Mouse (Mus musculus) layer of hippocampus, adult 2 months (tissue): ENCODE measurements at regions not wholly inside any gene's neighbourhood (a gene's known extent, or its start where the extent isn't known, plus 50 kb on each side); places are given as distances from the start of the nearest gene placed in this dataset.

Experiments
- DNase-seq, 2 experiments: peaks; one replicate each; pipeline ENCODE4 v3.0.0; 2022; ENCODE audit warnings: low spot score in 2 of 2
- H3K27ac ChIP-seq: fragments of 200-600 bp; 2 replicates; pipeline ENCODE4 v1.8.1; 2022
- H3K4me3 ChIP-seq: fragments of 200-600 bp; 2 replicates; pipeline ENCODE4 v1.8.1; 2022; ENCODE audit warnings: mild to moderate bottlenecking
- CTCF ChIP-seq: fragments of 200-600 bp; conservative IDR thresholded peaks from 2 replicates; pipeline ENCODE4 v1.8.1; 2022; ENCODE audit warnings: antibody characterized with exemption, mild to moderate bottlenecking, moderate library complexity

GRCm38 (mm10) chr13:73405720-73406629, 61.0 kb upstream of the Lpcat1 start:
- TF ChIP-seq CTCF: peak; percentile 76
- Histone ChIP-seq H3K27ac (no peak overlapping the region), H3K4me3 (no peak overlapping the region)
- DNase-seq: peak; percentile 2 to 29

GRCm38 (mm10) chr13:73400921-73401320, 66.1 kb upstream of the Lpcat1 start:
- Histone ChIP-seq H3K27ac (no peak overlapping the region), H3K4me3 (no peak overlapping the region)
- DNase-seq: peak in 1 of 2 experiments; percentile 34
- no peak for TF ChIP-seq CTCF

DNA sequence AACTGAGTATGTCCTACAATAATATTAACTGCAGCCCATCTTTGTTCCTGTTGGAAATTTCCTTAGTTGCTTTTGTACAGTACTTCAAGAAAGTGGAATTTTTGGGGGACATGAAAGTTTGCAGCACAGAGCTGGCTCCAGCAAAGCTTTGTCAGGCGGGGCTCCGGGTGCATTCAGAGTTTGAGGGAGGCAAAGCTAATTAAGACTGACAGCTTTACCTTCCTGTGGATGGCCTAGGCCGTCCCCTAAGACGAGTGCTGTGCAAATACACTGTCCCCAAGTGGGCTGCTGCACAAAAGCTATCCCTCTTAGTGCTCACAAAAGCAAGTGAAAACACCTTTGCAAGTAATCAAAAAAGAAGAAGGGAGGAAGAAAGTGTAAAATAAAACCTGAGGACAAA, 68.7 kb upstream of the Ndufs6 start:
- Histone ChIP-seq H3K4me3 (no peak overlapping the region), H3K27ac (no peak overlapping the region)
- DNase-seq: no peak
- TF ChIP-seq CTCF: no peak

- no peak overlapping the region for H3K4me3 ChIP-seq
- no peak for TF ChIP-seq CTCF
- H3K27ac ChIP-seq: no peak overlapping the region
- DNase-seq: no peak
Observed at GRCm38 (mm10) chr13:73395856-73396255, 67.5 kb upstream of the Ndufs6 start.

- no peak overlapping the region for H3K27ac ChIP-seq
- TF ChIP-seq CTCF: no peak
- no peak for DNase-seq
- H3K4me3 ChIP-seq: no peak overlapping the region
Observed at GRCm38 (mm10) chr13:73389051-73389450, 60.7 kb upstream of the Ndufs6 start.

- peak in 1 of 2 experiments; percentile 24 for DNase-seq
- peak; percentile 81 for TF ChIP-seq CTCF
- H3K4me3 ChIP-seq: no peak overlapping the region
- H3K27ac ChIP-seq: no peak overlapping the region
Observed at GRCm38 (mm10) chr13:73383585-73383984, 55.2 kb upstream of the Ndufs6 start.
